Mouse (Mus musculus) neural tube, embryonic 15.5 days (tissue): ENCODE results near the gene Ccpg1. TPM values are rescaled to one million over a fixed set of nuclear protein-coding genes. Genes with fewer than 3 reads are reported as not detected.

Experiments used
- ATAC-seq: fragments of 200-750 bp; cut with Nextera tagmentation; 2 replicates; pipeline ENCODE4 v1.8.0; 2017; ENCODE audit warnings: mild to moderate bottlenecking, moderate TSS enrichment, moderate library complexity; ENCODE audit not compliant: low FRiP score
- H3K27ac ChIP-seq: fragments of 300-500 bp; sonication (generic); replicated peaks from 2 replicates; pipeline ENCODE4 v1.5.1; 2015; ENCODE audit warnings: mild to moderate bottlenecking, inconsistent platforms
- H3K27me3 ChIP-seq: fragments of 300-500 bp; sonication (generic); replicated peaks from 2 replicates; pipeline ENCODE4 v1.6.1; 2015; ENCODE audit warnings: inconsistent platforms
- H3K36me3 ChIP-seq: fragments of 300-500 bp; sonication (generic); 2 replicates; pipeline ENCODE4 v1.6.1; 2015; ENCODE audit warnings: inconsistent platforms
- H3K4me1 ChIP-seq: fragments of 300-500 bp; sonication (generic); 2 replicates; pipeline ENCODE4 v1.6.1; 2015; ENCODE audit warnings: inconsistent platforms
- H3K4me2 ChIP-seq: fragments of 300-500 bp; sonication (generic); 2 replicates; pipeline ENCODE4 v1.6.1; 2015; ENCODE audit warnings: inconsistent platforms, mild to moderate bottlenecking, moderate library complexity
- H3K4me3 ChIP-seq: fragments of 300-500 bp; sonication (generic); replicated peaks from 2 replicates; pipeline ENCODE4 v1.5.1; 2015; ENCODE audit warnings: mild to moderate bottlenecking, inconsistent platforms
- H3K9ac ChIP-seq: fragments of 300-500 bp; sonication (generic); replicated peaks from 2 replicates; pipeline ENCODE4 v1.6.1; 2015; ENCODE audit warnings: mild to moderate bottlenecking, inconsistent platforms
- H3K9me3 ChIP-seq: fragments of 300-500 bp; sonication (generic); replicated peaks from 2 replicates; pipeline ENCODE4 v1.6.1; 2016; ENCODE audit warnings: inconsistent platforms
- WGBS: fragments of 180-500 bp; shearing (Covaris S2); methylation state at CpG from one replicate; pipeline ENCODE4 v1.1.7; 2015; ENCODE audit warnings: mixed read lengths; 5-methylcytosine and 5-hydroxymethylcytosine counted together
- polyA plus RNA-seq: library from polyadenylated mRNA; unstranded; fragments of >200 nt; fragmentation: Nextera tagmentation; extraction: Ambion mirVana; gene quantifications from 2 replicates; pipeline ENCODE4 v1.2.1, GENCODE M21; 2015

Gene Ccpg1
- polyA plus RNA-seq, result 43.2 and 45.9 TPM in 2 replicates

- no peaks in the 10 kb centered on the region for H3K27me3 ChIP-seq
- peak; percentile 100 for ATAC-seq
- no peaks in the 10 kb centered on the region for H3K9me3 ChIP-seq
- H3K4me1 ChIP-seq, result peaks cover 24% of the 10 kb centered on the region
- H3K27ac ChIP-seq, result peak within 1 kb of the TSS; percentile 93
- no peaks in the 10 kb centered on the region for H3K36me3 ChIP-seq
- H3K9ac ChIP-seq, result peak within 1 kb of the TSS; percentile 87
- H3K4me3 ChIP-seq, result peak within 1 kb of the TSS; percentile 97
- peak within 1 kb of the TSS; percentile 86 for H3K4me2 ChIP-seq
- WGBS, result under 1% methylated on average over 87 of the region's 88 CpGs
Measured at GRCm38 (mm10) chr9:72985250-72986220, at the start of gene Ccpg1, which contains the start of gene Ccpg1os. Gene Ccpg1, plus strand, starts transcription at chr9:72985429. Gene Ccpg1os, minus strand, starts transcription at chr9:72985382.

- 74% methylated on average over 2 of the region's 2 CpGs for WGBS
- no peak overlapping the region for H3K4me3 ChIP-seq
Measured at GRCm38 (mm10) chr9:72936301-72936700, 48.9 kb upstream of the Ccpg1 start.

GRCm38 (mm10) chr9:72943424-72943823, 41.8 kb upstream of the Ccpg1 start:
- WGBS, result 68% methylated on average over 3 of the region's 3 CpGs
- H3K4me1 ChIP-seq, result no peaks in the 10 kb centered on the region
- H3K27me3 ChIP-seq, result no peaks in the 10 kb centered on the region
- no peak overlapping the region for H3K27ac ChIP-seq
- H3K36me3 ChIP-seq, result peaks cover 32% of the 10 kb centered on the region
- H3K9me3 ChIP-seq, result 0 out of 2 replicates have a peak, but pooled peaks cover 3% of the 10 kb centered on the region
- no peak overlapping the region for H3K4me3 ChIP-seq
- no peak overlapping the region for H3K9ac ChIP-seq
- no peak overlapping the region for H3K4me2 ChIP-seq
- ATAC-seq, result no peak

More at GRCm38 (mm10) chr9:72936301-72936700, 48.9 kb upstream of the Ccpg1 start:
- H3K4me1 ChIP-seq, result no peaks in the 10 kb centered on the region
- peaks cover 2% of the 10 kb centered on the region; the same call in 1 of the 2 replicates for H3K36me3 ChIP-seq
- no peaks in the 10 kb centered on the region for H3K9me3 ChIP-seq
- ATAC-seq, result no peak
- H3K27ac ChIP-seq, result no peak overlapping the region
- H3K9ac ChIP-seq, result no peak overlapping the region
- H3K4me2 ChIP-seq, result no peak overlapping the region
- H3K27me3 ChIP-seq, result no peaks in the 10 kb centered on the region

- Histone ChIP-seq H3K36me3 (peaks cover 32% of the 10 kb centered on the region), H3K9me3 (0 out of 2 replicates have a peak, but pooled peaks cover 3% of the 10 kb centered on the region), H3K9ac (no peak overlapping the region), H3K27me3 (no peaks in the 10 kb centered on the region), H3K4me2 (no peak overlapping the region), H3K27ac (no peak overlapping the region), H3K4me3 (no peak overlapping the region), H3K4me1 (no peaks in the 10 kb centered on the region)
- WGBS, result 93% methylated on average over 13 of the region's 13 CpGs
- no peak for ATAC-seq
Measured at GRCm38 (mm10) chr9:72944286-72944685, 40.9 kb upstream of the Ccpg1 start.

GRCm38 (mm10) chr9:72947010-72947409, 38.2 kb upstream of the Ccpg1 start:
- Histone ChIP-seq H3K9ac (no peak overlapping the region), H3K4me1 (no peaks in the 10 kb centered on the region), H3K4me3 (no peak overlapping the region), H3K36me3 (peaks cover 32% of the 10 kb centered on the region), H3K4me2 (no peak overlapping the region), H3K27me3 (no peaks in the 10 kb centered on the region), H3K27ac (no peak overlapping the region), H3K9me3 (0 out of 2 replicates have a peak, but pooled peaks cover 3% of the 10 kb centered on the region)
- 98% methylated on average over 1 of the region's 1 CpGs for WGBS
- no peak for ATAC-seq

GRCm38 (mm10) chr9:72949572-72949971, 35.7 kb upstream of the Ccpg1 start:
- WGBS, result 69% methylated on average over 7 of the region's 7 CpGs
- ATAC-seq, result no peak
- H3K4me1 ChIP-seq, result no peaks in the 10 kb centered on the region
- H3K27me3 ChIP-seq, result no peaks in the 10 kb centered on the region
- no peak overlapping the region for H3K4me3 ChIP-seq
- H3K4me2 ChIP-seq, result no peak overlapping the region
- H3K9ac ChIP-seq, result no peak overlapping the region
- H3K9me3 ChIP-seq, result 0 out of 2 replicates have a peak, but pooled peaks cover 3% of the 10 kb centered on the region
- H3K36me3 ChIP-seq, result peaks cover 23% of the 10 kb centered on the region
- no peak overlapping the region for H3K27ac ChIP-seq

- Histone ChIP-seq H3K4me2 (no peak overlapping the region), H3K36me3 (no peaks in the 10 kb centered on the region), H3K9ac (no peak overlapping the region), H3K4me1 (peaks cover 13% of the 10 kb centered on the region), H3K27me3 (no peaks in the 10 kb centered on the region), H3K9me3 (no peaks in the 10 kb centered on the region), H3K4me3 (no peak overlapping the region), H3K27ac (no peak overlapping the region)
- ATAC-seq, result no peak
- WGBS, result 46% methylated on average over 2 of the region's 2 CpGs
Measured at GRCm38 (mm10) chr9:72954746-72955145, 30.5 kb upstream of the Ccpg1 start.

- H3K4me3 ChIP-seq, result no peak overlapping the region
- H3K36me3 ChIP-seq, result no peaks in the 10 kb centered on the region
- no peak overlapping the region for H3K27ac ChIP-seq
- no peak overlapping the region for H3K4me2 ChIP-seq
- no peaks in the 10 kb centered on the region for H3K9me3 ChIP-seq
- peaks cover 13% of the 10 kb centered on the region for H3K4me1 ChIP-seq
- no peak; the same call in 1 of the 2 replicates for ATAC-seq
- no peaks in the 10 kb centered on the region for H3K27me3 ChIP-seq
- no peak overlapping the region for H3K9ac ChIP-seq
- WGBS, result 11% methylated on average over 1 of the region's 1 CpGs
Measured at GRCm38 (mm10) chr9:72955546-72955945, 29.7 kb upstream of the Ccpg1 start.

GRCm38 (mm10) chr9:72958521-72959450, 26.4 kb upstream of the Ccpg1 start, which contains the start of the genes Dyx1c1 and Gm44503:
Gene Dyx1c1, plus strand, starts transcription at chr9:72958785.
Gene Gm44503, plus strand, starts transcription at chr9:72958852.
- Histone ChIP-seq H3K9me3 (no peaks in the 10 kb centered on the region), H3K27me3 (no peaks in the 10 kb centered on the region), H3K4me2 (peak within 1 kb of the TSS; percentile 66), H3K4me1 (peaks cover 13% of the 10 kb centered on the region), H3K27ac (peak within 1 kb of the TSS; percentile 75), H3K36me3 (no peaks in the 10 kb centered on the region), H3K4me3 (peak within 1 kb of the TSS; percentile 57), H3K9ac (peak within 1 kb of the TSS; percentile 54)
- WGBS, result 1% methylated on average over 43 of the region's 43 CpGs
- peak; percentile 96 for ATAC-seq

GRCm38 (mm10) chr9:72961346-72961745, 23.9 kb upstream of the Ccpg1 start:
- no peak overlapping the region for H3K9ac ChIP-seq
- no peak overlapping the region for H3K4me3 ChIP-seq
- H3K4me1 ChIP-seq, result peaks cover 13% of the 10 kb centered on the region
- no peaks in the 10 kb centered on the region for H3K36me3 ChIP-seq
- no peak for ATAC-seq
- H3K4me2 ChIP-seq, result no peak overlapping the region
- WGBS, result 78% methylated on average over 8 of the region's 8 CpGs
- no peaks in the 10 kb centered on the region for H3K9me3 ChIP-seq
- no peaks in the 10 kb centered on the region for H3K27me3 ChIP-seq
- no peak overlapping the region for H3K27ac ChIP-seq

- Histone ChIP-seq H3K9me3 (no peaks in the 10 kb centered on the region), H3K4me1 (peaks cover 13% of the 10 kb centered on the region), H3K4me2 (no peak overlapping the region), H3K27ac (no peak overlapping the region), H3K36me3 (no peaks in the 10 kb centered on the region), H3K27me3 (no peaks in the 10 kb centered on the region), H3K4me3 (no peak overlapping the region), H3K9ac (no peak overlapping the region)
- 77% methylated on average over 15 of the region's 15 CpGs for WGBS
- no peak for ATAC-seq
Measured at GRCm38 (mm10) chr9:72961959-72962358, 23.3 kb upstream of the Ccpg1 start.
